Mouse (Mus musculus): ENCODE measurements at regions not wholly inside any gene's neighbourhood (a gene's known extent, or its start where the extent isn't known, plus 50 kb on each side); places are given as distances from the start of the nearest gene placed in this dataset.

DNA sequence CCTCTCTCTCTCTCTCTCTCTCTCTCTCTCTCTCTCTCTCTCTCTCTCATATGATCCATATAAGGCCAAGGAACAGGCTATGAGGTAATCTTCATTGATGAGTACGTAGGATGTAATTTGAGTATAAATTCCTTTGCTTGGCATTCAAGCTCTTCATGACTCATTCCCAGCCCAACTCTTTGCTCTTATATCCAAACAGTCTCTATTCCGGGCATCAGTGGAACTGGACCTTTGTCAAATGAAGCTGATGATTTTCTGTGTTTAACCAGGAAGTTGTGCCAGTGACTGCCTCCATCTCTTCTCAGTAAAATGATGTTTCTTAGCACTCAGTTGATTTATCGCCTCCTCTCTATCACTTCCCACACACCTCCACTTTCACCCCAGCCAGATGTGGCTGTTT is 132.4 kb upstream of the Nmur2 start:
- intact Hi-C loops (cut with DNase I) = no loop called here
- no peak for DNase-seq (ENCODE audit: low spot score in 2 of 2)

DNA sequence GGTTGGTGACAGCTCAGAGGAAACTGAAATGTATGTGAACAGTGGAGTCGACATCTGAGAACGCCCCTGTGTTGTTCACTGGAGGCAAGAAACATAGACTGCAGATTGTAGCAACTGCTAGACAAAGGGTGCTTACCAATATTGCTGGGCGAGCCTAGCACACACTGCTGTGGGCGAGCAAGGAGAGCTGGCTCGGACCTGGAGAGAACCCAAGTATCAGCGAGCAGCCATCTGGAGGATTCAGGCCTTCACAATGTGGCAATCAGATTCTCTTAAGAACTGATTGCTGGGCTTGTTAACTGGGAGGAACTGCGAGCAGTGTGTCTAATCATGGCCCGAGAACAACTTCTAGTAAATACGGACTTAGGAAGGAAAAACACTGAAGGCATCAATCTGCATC is 128.8 kb upstream of the Nmur2 start:
- DNase-seq (ENCODE audit: low spot score in 2 of 2) = peak; percentile 34 to 40
- intact Hi-C loops (cut with DNase I) = loop anchor here (5.0 kb wide), 1 partner anchor 843 kb away; the partner anchor contains the start of gene Gria1

DNA sequence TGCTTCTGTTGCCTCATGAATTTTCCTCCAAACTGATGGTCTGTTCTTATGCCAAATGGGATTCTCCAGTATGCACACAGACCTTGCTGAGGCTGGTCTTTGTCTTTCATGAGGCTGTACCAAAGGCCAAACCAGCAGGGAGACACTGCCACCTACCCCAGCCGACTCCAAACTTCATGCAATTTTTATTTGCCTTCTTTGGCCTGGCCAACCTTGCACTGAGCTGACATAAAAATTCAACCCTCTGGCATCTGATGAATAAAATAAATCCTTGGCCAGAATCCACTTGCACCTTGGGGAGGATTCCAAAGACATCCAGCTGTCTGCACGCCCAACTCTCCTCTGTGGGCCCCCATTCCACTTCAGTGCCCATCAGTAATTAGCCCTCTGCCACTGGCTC is 126.0 kb upstream of the Nmur2 start:
- intact Hi-C loops (cut with DNase I) = loop anchor here (5.0 kb wide), 1 partner anchor 845 kb away; the partner anchor contains the start of gene Gria1
- no peak for DNase-seq (ENCODE audit: low spot score in 2 of 2)

DNA sequence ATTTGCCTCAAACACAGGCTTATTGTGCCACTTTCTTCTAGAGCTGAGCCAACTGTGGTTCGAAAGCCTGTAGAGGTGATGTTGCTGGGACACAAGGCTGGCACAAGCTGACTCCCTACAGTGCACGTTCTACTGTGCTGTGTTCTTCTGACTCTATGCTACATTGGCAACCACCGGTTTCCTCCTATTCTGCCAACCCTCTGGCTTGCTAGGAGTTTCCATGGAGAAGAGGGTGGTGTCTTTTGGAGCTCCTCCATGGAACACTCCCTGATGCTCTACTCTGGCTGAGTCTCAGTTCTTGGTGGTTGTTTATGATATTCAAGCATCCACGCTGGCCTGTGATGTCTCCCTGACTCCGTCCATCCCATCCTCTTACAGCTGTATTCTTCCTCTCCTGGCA is 124.9 kb upstream of the Nmur2 start:
- intact Hi-C loops (cut with DNase I) = loop anchor here (5.0 kb wide), 1 partner anchor 847 kb away; the partner anchor contains the start of gene Gria1
- peak in 1 of 2 experiments; percentile 25 for DNase-seq (ENCODE audit: low spot score in 2 of 2)

DNA sequence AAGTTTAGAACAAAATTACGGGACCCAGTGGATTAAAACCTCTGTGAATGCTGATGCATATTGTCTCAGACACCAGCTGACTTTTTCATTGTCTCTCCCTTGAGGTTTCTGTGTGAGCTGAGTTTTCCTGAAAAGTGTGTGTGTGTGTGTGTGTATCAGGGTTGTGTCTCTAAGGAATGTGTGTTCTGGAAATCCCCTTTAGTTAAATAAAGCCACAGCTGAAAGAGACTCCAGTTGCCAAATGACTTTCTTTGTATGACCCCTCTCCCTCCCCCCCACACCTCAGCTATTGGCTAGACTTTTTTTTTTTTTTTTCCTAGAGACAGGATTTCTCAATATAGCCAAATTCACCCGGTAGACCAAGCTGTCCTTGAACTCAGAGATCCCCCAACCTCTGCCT is 119.5 kb upstream of the Nmur2 start:
- no peak for DNase-seq (ENCODE audit: low spot score in 2 of 2)
- intact Hi-C loops (cut with DNase I) = no loop called here

DNA sequence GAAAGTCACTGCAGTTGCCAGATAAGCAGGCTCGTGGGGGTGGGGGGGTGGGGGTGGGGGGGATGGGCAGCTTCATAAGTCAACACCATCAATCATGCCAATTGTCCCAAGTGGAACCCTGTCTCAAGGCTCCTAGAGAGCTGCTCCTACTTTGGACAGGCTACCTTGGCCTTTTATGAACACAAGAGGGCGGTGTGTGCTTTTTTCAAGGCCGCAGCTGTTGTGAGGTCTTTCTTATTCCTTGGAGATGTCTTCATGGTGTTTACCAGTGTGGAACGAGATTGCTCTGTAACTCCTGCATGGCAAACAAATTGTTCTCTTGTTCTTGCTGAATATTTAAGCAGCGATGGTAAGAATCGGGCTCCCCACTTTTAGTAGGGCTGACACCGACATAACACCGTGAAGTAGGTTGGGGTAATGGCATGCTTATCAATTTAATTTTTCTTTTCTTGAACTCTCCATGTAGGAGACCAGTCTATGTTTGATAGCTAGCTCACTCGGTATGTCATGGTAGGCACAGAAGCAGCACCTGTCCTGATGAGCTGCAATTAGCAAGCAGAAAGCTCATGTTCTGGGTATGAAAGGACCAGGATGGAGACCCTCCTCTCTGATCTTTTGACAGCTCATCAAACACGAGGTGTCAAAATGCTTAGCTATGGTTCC is 118.7 kb upstream of the Nmur2 start:
- DNase-seq (ENCODE audit: low spot score in 2 of 2) = peak; percentile 54 to 59
- intact Hi-C loops (cut with DNase I) = loop anchor here (10.0 kb wide), 1 partner anchor 1155 kb away; no protein-coding TSS in a partner anchor

DNA sequence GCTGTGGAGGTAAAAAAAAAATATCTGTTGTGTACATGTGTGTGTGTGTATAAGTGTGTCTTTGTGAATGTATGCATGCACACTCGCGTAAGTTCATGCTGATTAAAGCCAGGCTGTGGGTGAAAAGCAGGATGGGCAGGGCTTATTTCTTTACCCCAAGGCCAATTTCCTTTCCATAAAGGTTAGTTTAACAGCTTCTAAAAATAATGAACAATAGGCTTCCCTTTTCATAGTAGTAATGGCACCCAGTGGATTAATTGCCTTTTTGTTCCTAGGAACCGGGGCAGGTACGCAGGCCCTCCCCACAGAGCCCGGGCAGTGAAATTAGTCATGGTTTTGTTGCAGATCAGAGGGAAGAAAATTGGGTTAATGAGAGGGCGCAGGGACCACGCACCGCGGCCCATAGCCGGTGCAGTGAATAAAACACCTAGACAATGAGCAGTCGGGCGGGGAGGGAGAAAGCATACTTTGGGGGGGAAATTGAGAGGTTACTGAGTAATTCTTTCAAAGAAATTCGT is 110.1 kb upstream of the Nmur2 start:
- intact Hi-C loops (cut with DNase I) = loop anchor here (10.0 kb wide), 1 partner anchor 1164 kb away; no protein-coding TSS in a partner anchor
- no peak for DNase-seq (ENCODE audit: low spot score in 2 of 2)

DNA sequence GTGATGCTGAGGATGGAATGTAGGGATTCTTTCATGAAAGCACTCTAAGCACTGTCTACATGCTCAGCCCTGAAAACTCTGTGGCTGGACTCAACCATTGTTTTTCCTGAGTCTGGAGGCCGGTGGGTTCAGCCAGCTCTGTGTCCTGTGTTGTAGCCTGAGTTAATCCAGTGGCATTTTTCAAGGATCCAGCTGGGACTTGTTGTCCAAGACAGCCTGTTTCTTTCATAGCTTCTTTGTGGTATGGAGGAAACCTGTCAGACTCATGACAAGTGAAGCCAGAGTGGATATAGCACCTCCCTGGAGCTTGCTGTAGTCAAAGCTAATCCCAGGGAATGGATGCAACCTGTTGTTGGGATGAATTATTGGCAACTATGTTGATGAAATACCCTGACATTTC is 108.9 kb upstream of the Nmur2 start:
- no peak for DNase-seq (ENCODE audit: low spot score in 2 of 2)

DNA sequence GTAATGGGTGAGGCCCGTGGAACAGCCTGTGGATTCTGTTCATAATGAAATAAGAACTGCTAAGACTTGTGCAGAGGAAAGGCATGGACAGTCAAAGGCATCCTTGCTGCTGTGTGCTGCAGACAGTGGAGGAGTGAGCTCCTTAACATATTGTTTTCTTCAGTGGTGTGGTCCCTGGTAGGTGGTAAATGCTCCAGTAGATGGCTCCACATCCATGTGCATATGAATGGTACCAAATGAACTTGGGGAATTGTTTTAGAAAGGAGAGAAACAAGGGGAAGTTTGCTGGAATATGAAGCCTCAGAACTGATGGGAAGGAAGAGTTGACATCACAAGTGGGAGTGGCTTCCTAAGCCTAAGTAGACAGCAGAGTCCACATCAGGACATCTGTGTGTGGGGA is 108.1 kb upstream of the Nmur2 start:
- DNase-seq (ENCODE audit: low spot score in 2 of 2) = no peak
- intact Hi-C loops (cut with DNase I) = no loop called here

More for the DNA sequence above, 108.9 kb upstream of the Nmur2 start:
- intact Hi-C loops (cut with DNase I) = loop anchor here (10.0 kb wide), 1 partner anchor 1165 kb away; no protein-coding TSS in a partner anchor

DNA sequence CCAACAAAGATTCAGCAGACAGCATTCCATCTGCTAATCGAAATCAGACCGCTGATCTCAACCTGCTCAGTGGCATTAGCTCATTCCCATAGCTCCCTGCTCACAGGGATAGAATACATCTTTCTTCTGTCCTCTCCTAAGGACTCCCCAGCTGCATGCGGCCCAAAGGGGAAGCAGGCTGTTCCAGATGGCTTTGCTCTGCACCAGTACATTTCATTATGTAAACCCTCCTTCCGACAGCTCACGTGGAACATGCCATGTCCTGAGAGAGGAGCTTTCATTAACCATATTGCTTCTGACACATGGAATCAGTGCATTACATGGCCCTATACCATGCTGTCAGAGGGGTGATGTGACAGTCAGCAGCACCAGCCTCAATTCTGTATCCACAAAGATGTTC is 105.9 kb upstream of the Nmur2 start:
- intact Hi-C loops (cut with DNase I) = no loop called here

DNA sequence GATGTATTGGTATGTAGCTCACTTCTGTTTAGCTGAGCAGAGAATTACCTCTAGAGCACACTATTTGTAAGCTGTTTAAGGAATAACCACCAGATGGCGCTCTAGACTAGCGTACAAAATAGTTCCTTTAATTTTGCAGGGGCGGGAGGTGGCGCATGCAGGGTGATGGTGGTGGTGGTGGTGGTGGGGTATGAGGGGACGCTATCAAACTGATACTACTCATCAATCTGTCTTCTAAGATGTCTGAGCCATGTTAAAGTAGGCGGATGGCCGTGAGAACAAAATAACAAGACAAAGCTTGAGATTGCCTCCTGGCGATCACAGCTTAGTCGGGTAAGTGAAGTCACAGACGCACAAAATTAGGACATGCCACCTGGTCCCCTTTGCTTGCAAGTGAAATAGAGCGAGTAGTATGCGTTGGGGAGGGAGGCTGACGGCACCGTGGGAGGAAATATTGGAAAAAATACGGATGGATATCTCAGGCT is 90.6 kb upstream of the Nmur2 start:
- DNase-seq (ENCODE audit: low spot score in 2 of 2) = peak in 1 of 2 experiments; percentile 33
- intact Hi-C loops (cut with DNase I) = loop anchor here (5.0 kb wide), 2 partner anchors 1336 to 1651 kb away; no protein-coding TSS in a partner anchor

More for the DNA sequence above, 105.9 kb upstream of the Nmur2 start:
- peak in 1 of 2 experiments; percentile 12 for DNase-seq (ENCODE audit: low spot score in 2 of 2)

DNA sequence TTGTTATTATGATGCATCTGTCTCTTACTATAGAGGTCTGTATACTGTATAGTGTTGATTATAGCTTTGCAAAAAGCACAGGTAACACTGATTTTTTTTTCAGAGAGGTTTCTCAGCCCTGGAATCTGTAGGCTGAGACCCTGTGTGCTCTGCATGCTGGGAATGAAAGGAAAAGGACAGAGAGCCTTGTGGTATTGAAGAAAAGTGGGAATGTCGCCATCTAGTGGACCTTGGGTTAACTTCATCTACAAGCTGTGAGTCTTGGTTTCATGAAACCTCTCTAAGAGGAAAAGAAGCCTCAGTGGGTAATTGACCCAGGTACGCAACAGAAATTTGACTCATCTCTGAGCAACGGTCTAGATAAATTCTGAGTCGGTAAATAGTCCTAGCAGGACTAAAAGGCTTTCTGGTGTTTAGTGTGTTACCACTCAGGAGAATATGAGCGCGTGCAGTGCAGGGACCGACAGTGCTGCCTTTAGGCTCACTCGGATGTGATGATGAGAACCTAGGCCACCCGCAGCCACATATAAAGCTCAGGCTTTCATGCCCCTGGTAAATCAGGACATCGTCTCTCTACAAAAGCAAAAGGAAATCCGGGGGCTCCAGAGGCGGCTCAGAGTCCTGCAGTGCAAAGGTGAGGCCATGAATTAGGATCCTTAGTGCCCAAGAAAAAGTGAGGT is 75.9 kb upstream of the Nmur2 start:
- intact Hi-C loops (cut with DNase I) = no loop called here
- peak in 1 of 2 experiments; percentile 21 for DNase-seq (ENCODE audit: low spot score in 2 of 2)

DNA sequence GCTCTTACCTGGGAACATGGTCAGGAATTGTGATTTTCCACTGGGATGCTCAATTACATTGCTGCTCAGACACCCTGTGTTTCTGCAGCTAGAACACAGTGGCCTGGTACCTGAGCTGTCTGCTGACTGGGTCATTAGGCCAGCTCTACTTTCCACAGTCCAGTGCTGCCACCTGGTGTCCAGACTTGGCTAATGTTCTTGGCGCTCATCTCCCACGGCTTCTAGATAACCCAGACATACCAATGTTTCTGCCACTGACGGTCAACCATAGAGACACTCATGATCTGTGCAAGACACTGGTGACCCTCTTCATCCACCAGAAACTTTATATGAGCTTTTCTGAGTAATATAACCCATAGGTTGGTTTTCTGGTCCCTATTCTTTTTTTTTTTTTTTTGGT is 67.1 kb upstream of the Nmur2 start:
- peak; percentile 64 to 69 for DNase-seq (ENCODE audit: low spot score in 2 of 2)
- intact Hi-C loops (cut with DNase I) = loop anchor here (1.0 to 5.0 kb wide), 3 partner anchors 95 to 589 kb away; no protein-coding TSS in a partner anchor

DNA sequence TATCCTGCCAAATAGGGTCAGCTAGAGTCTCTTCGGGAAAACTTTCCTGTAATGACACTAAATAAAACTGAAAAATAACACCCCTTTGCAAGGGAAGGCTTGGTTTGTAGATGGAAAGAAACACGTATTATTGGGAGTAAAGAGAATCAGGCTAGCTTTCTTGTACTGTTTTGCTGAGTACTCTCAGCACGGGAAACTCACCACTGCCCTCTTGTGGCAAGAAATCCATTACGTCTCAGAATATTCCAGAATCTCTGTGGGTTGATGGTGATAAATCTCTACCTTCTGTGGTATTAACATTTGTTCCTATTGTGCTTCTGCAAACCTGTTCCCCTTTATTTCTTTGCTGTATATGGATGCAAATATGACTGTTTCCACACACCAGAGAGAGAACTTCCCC is 64.8 kb upstream of the Nmur2 start:
- intact Hi-C loops (cut with DNase I) = loop anchor here (5.0 kb wide), 1 partner anchor 113 kb away; no protein-coding TSS in a partner anchor
- peak; percentile 24 to 57 for DNase-seq (ENCODE audit: low spot score in 2 of 2)

DNA sequence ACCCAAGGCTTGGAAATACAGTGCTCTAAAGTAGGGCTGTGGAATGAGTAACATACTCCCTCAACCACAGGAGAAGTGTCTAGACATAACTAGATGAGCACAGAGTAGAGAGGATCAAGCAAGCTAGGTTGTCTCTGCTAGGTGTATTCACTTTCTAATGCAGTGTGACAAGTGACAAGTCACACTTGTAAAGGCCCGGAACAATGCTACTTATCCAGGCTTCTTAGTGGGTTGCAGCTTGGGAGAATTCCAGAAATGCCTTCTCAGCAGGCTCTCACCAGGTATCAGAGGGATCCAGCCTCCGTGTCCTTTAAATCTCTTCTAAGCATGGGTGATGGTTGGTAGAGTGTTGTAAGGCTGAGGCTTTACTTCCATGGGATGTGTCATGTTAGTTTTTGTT is 52.1 kb upstream of the Nmur2 start:
- intact Hi-C loops (cut with DNase I) = no loop called here
- DNase-seq (ENCODE audit: low spot score in 2 of 2) = no peak

Measured in left cerebral cortex, postnatal 36 days (tissue).